Mouse (Mus musculus): Measurements from ENCODE around the gene Plpp4. TPM values are rescaled to one million over a fixed set of nuclear protein-coding genes. Genes with fewer than 3 reads are reported as not detected.

Gene Plpp4
- total RNA-seq (2022): 10 to 100 TPM in 3 of 4 experiments, 1 to 10 TPM in 1; 10.0 to 13.0 (median 12.0) TPM

- DNase-seq (ENCODE audit: low spot score in 2 of 2): peak; percentile 12 to 19
Observed at GRCm38 (mm10) chr7:129256621-129257373, at the start of gene Plpp4. Gene Plpp4, plus strand, starts transcription at chr7:129257031.

GRCm38 (mm10) chr7:129215926-129216543, 40.8 kb upstream of the Plpp4 start:
- DNase-seq (ENCODE audit: low spot score in 2 of 2): no peak

- no peak for DNase-seq (ENCODE audit: low spot score in 2 of 2)
Observed at GRCm38 (mm10) chr7:129216547-129217195, 40.2 kb upstream of the Plpp4 start.

- no peak for DNase-seq (ENCODE audit: low spot score in 2 of 2)
Observed at GRCm38 (mm10) chr7:129220948-129221347, 35.9 kb upstream of the Plpp4 start.

GRCm38 (mm10) chr7:129221649-129222048, 35.2 kb upstream of the Plpp4 start:
- DNase-seq (ENCODE audit: low spot score in 2 of 2): no peak

GRCm38 (mm10) chr7:129235410-129235809, 21.4 kb upstream of the Plpp4 start:
- peak in 1 of 2 experiments; percentile 39 for DNase-seq (ENCODE audit: low spot score in 2 of 2)

GRCm38 (mm10) chr7:129235995-129236394, 20.8 kb upstream of the Plpp4 start:
- no peak for DNase-seq (ENCODE audit: low spot score in 2 of 2)

GRCm38 (mm10) chr7:129250981-129251380, 5.8 kb upstream of the Plpp4 start:
- no peak for DNase-seq (ENCODE audit: low spot score in 2 of 2)

GRCm38 (mm10) chr7:129253406-129253805, 3.4 kb upstream of the Plpp4 start:
- no peak for DNase-seq (ENCODE audit: low spot score in 2 of 2)

GRCm38 (mm10) chr7:129254126-129254525, 2.7 kb upstream of the Plpp4 start:
- DNase-seq (ENCODE audit: low spot score in 2 of 2): no peak

GRCm38 (mm10) chr7:129255406-129255805, 1.4 kb upstream of the Plpp4 start:
- no peak for DNase-seq (ENCODE audit: low spot score in 2 of 2)

GRCm38 (mm10) chr7:129257374-129258018, 665 bp downstream of the Plpp4 start:
- no peak for DNase-seq (ENCODE audit: low spot score in 2 of 2)

GRCm38 (mm10) chr7:129258331-129258730, 1.5 kb downstream of the Plpp4 start:
- DNase-seq (ENCODE audit: low spot score in 2 of 2): no peak

GRCm38 (mm10) chr7:129259195-129259594, 2.4 kb downstream of the Plpp4 start:
- no peak for DNase-seq (ENCODE audit: low spot score in 2 of 2)

GRCm38 (mm10) chr7:129273867-129274266, 17.0 kb downstream of the Plpp4 start:
- no peak for DNase-seq (ENCODE audit: low spot score in 2 of 2)

- DNase-seq (ENCODE audit: low spot score in 2 of 2): no peak
Observed at GRCm38 (mm10) chr7:129274726-129275125, 17.9 kb downstream of the Plpp4 start.

GRCm38 (mm10) chr7:129277751-129278150, 20.9 kb downstream of the Plpp4 start:
- no peak for DNase-seq (ENCODE audit: low spot score in 2 of 2)

- no peak for DNase-seq (ENCODE audit: low spot score in 2 of 2)
Observed at GRCm38 (mm10) chr7:129278801-129279200, 22.0 kb downstream of the Plpp4 start.

GRCm38 (mm10) chr7:129279261-129279660, 22.4 kb downstream of the Plpp4 start:
- no peak for DNase-seq (ENCODE audit: low spot score in 2 of 2)

GRCm38 (mm10) chr7:129281966-129282365, 25.1 kb downstream of the Plpp4 start:
- DNase-seq (ENCODE audit: low spot score in 2 of 2): no peak

GRCm38 (mm10) chr7:129285186-129285868, 28.5 kb downstream of the Plpp4 start:
- DNase-seq (ENCODE audit: low spot score in 2 of 2): no peak

All from layer of hippocampus, adult 8-10 months (tissue).